Mouse (Mus musculus): ENCODE data around the gene Bpifa2. TPM values are rescaled to one million over a fixed set of nuclear protein-coding genes. Genes with fewer than 3 reads are reported as not detected.
"Not testable (repeated sequence)": the region's sequence is repeated elsewhere in the genome, so short reads cannot be mapped to it uniquely, and the experiment has no call there.

Gene Bpifa2
- polyA plus RNA-seq, 1 experiment from 2014 or later = not detected

- H3K4me2 ChIP-seq (ENCODE audit: low read length) = no peak overlapping the region
- H3K9ac ChIP-seq (ENCODE audit: low read length) = no peak overlapping the region
- no peaks in the 10 kb centered on the region for H3K9me3 ChIP-seq (ENCODE audit: control insufficient read depth, low read length)
- H3K4me1 ChIP-seq (ENCODE audit: control insufficient read depth in 2 of 2, insufficient read depth in 2 of 2, low read length in 2 of 2) = no peaks in the 10 kb centered on the region
- H3K27ac ChIP-seq (replicated peaks in 1 of 2; ENCODE audit: control insufficient read depth in 1 of 2, insufficient read depth in 1 of 2, low read depth in 2 of 2, low read length in 2 of 2) = no peak overlapping the region
- ATAC-seq (ENCODE audit: insufficient number of reproducible peaks, insufficient read depth, low FRiP score, low read depth) = no peak
- no peaks in the 10 kb centered on the region for H3K36me3 ChIP-seq (ENCODE audit: control insufficient read depth, insufficient read depth, low read length)
- no peaks in the 10 kb centered on the region for H3K27me3 ChIP-seq (ENCODE audit: control insufficient read depth, insufficient read depth, low read length)
- H3K4me3 ChIP-seq (ENCODE audit: control insufficient read depth in 1 of 2, insufficient read depth in 1 of 2, low read depth in 1 of 2, low read length in 2 of 2) = no peak overlapping the region
- WGBS = 58% methylated on average over 1 of the region's 1 CpGs
Measured at GRCm38 (mm10) chr2:154004456-154004855, 3.6 kb upstream of the Bpifa2 start.

GRCm38 (mm10) chr2:154005094-154005493, 3.0 kb upstream of the Bpifa2 start:
- WGBS = 45% methylated on average over 1 of the region's 1 CpGs
- no peak overlapping the region for H3K4me3 ChIP-seq (ENCODE audit: control insufficient read depth in 1 of 2, insufficient read depth in 1 of 2, low read depth in 1 of 2, low read length in 2 of 2)
- no peaks in the 10 kb centered on the region for H3K27me3 ChIP-seq (ENCODE audit: control insufficient read depth, insufficient read depth, low read length)
- no peak overlapping the region for H3K27ac ChIP-seq (replicated peaks in 1 of 2; ENCODE audit: control insufficient read depth in 1 of 2, insufficient read depth in 1 of 2, low read depth in 2 of 2, low read length in 2 of 2)
- H3K9ac ChIP-seq (ENCODE audit: low read length) = no peak overlapping the region
- no peaks in the 10 kb centered on the region for H3K36me3 ChIP-seq (ENCODE audit: control insufficient read depth, insufficient read depth, low read length)
- no peak overlapping the region for H3K4me2 ChIP-seq (ENCODE audit: low read length)
- no peak for ATAC-seq (ENCODE audit: insufficient number of reproducible peaks, insufficient read depth, low FRiP score, low read depth)
- no peaks in the 10 kb centered on the region for H3K9me3 ChIP-seq (ENCODE audit: control insufficient read depth, low read length)
- no peaks in the 10 kb centered on the region for H3K4me1 ChIP-seq (ENCODE audit: control insufficient read depth in 2 of 2, insufficient read depth in 2 of 2, low read length in 2 of 2)

GRCm38 (mm10) chr2:154005734-154006133, 2.3 kb upstream of the Bpifa2 start:
- ATAC-seq (ENCODE audit: insufficient number of reproducible peaks, insufficient read depth, low FRiP score, low read depth) = no peak
- H3K9me3 ChIP-seq (ENCODE audit: control insufficient read depth, low read length) = no peaks in the 10 kb centered on the region
- no peaks in the 10 kb centered on the region for H3K36me3 ChIP-seq (ENCODE audit: control insufficient read depth, insufficient read depth, low read length)
- H3K9ac ChIP-seq (ENCODE audit: low read length) = no peak overlapping the region
- 70% methylated on average over 4 of the region's 4 CpGs for WGBS
- no peak overlapping the region for H3K4me2 ChIP-seq (ENCODE audit: low read length)
- H3K27me3 ChIP-seq (ENCODE audit: control insufficient read depth, insufficient read depth, low read length) = no peaks in the 10 kb centered on the region
- no peak overlapping the region for H3K27ac ChIP-seq (replicated peaks in 1 of 2; ENCODE audit: control insufficient read depth in 1 of 2, insufficient read depth in 1 of 2, low read depth in 2 of 2, low read length in 2 of 2)
- no peaks in the 10 kb centered on the region for H3K4me1 ChIP-seq (ENCODE audit: control insufficient read depth in 2 of 2, insufficient read depth in 2 of 2, low read length in 2 of 2)
- no peak overlapping the region for H3K4me3 ChIP-seq (ENCODE audit: control insufficient read depth in 1 of 2, insufficient read depth in 1 of 2, low read depth in 1 of 2, low read length in 2 of 2)

- Histone ChIP-seq H3K9ac (ENCODE audit: low read length) (no peak overlapping the region), H3K36me3 (ENCODE audit: control insufficient read depth, insufficient read depth, low read length) (no peaks in the 10 kb centered on the region), H3K4me2 (ENCODE audit: low read length) (no peak overlapping the region), H3K4me3 (ENCODE audit: control insufficient read depth in 1 of 2, insufficient read depth in 1 of 2, low read depth in 1 of 2, low read length in 2 of 2) (no peak overlapping the region), H3K27ac (replicated peaks in 1 of 2; ENCODE audit: control insufficient read depth in 1 of 2, insufficient read depth in 1 of 2, low read depth in 2 of 2, low read length in 2 of 2) (no peak overlapping the region), H3K9me3 (ENCODE audit: control insufficient read depth, low read length) (no peaks in the 10 kb centered on the region), H3K27me3 (ENCODE audit: control insufficient read depth, insufficient read depth, low read length) (no peaks in the 10 kb centered on the region), H3K4me1 (ENCODE audit: control insufficient read depth in 2 of 2, insufficient read depth in 2 of 2, low read length in 2 of 2) (no peaks in the 10 kb centered on the region)
- no peak for ATAC-seq (ENCODE audit: insufficient number of reproducible peaks, insufficient read depth, low FRiP score, low read depth)
- WGBS = 83% methylated on average over 2 of the region's 2 CpGs
Measured at GRCm38 (mm10) chr2:154006331-154006730, 1.7 kb upstream of the Bpifa2 start.

GRCm38 (mm10) chr2:154007381-154007780, 684 bp upstream of the Bpifa2 start:
- ATAC-seq (ENCODE audit: insufficient number of reproducible peaks, insufficient read depth, low FRiP score, low read depth) = no peak
- WGBS = 58% methylated on average over 1 of the region's 1 CpGs
- Histone ChIP-seq H3K9me3 (ENCODE audit: control insufficient read depth, low read length) (no peaks in the 10 kb centered on the region), H3K27ac (replicated peaks in 1 of 2; ENCODE audit: control insufficient read depth in 1 of 2, insufficient read depth in 1 of 2, low read depth in 2 of 2, low read length in 2 of 2) (no peak overlapping the region), H3K27me3 (ENCODE audit: control insufficient read depth, insufficient read depth, low read length) (no peaks in the 10 kb centered on the region), H3K9ac (ENCODE audit: low read length) (no peak overlapping the region), H3K4me1 (ENCODE audit: control insufficient read depth in 2 of 2, insufficient read depth in 2 of 2, low read length in 2 of 2) (no peaks in the 10 kb centered on the region), H3K4me2 (ENCODE audit: low read length) (no peak overlapping the region), H3K36me3 (ENCODE audit: control insufficient read depth, insufficient read depth, low read length) (no peaks in the 10 kb centered on the region), H3K4me3 (ENCODE audit: control insufficient read depth in 1 of 2, insufficient read depth in 1 of 2, low read depth in 1 of 2, low read length in 2 of 2) (no peak overlapping the region)

- no peak for ATAC-seq (ENCODE audit: insufficient number of reproducible peaks, insufficient read depth, low FRiP score, low read depth)
- no peak overlapping the region for H3K4me3 ChIP-seq (ENCODE audit: control insufficient read depth in 1 of 2, insufficient read depth in 1 of 2, low read depth in 1 of 2, low read length in 2 of 2)
- no peaks in the 10 kb centered on the region for H3K27me3 ChIP-seq (ENCODE audit: control insufficient read depth, insufficient read depth, low read length)
- no peaks in the 10 kb centered on the region for H3K9me3 ChIP-seq (ENCODE audit: control insufficient read depth, low read length)
- WGBS = 83% methylated on average over 1 of the region's 1 CpGs
- H3K4me1 ChIP-seq (ENCODE audit: control insufficient read depth in 2 of 2, insufficient read depth in 2 of 2, low read length in 2 of 2) = no peaks in the 10 kb centered on the region
- no peak overlapping the region for H3K27ac ChIP-seq (replicated peaks in 1 of 2; ENCODE audit: control insufficient read depth in 1 of 2, insufficient read depth in 1 of 2, low read depth in 2 of 2, low read length in 2 of 2)
- H3K36me3 ChIP-seq (ENCODE audit: control insufficient read depth, insufficient read depth, low read length) = no peaks in the 10 kb centered on the region
- H3K9ac ChIP-seq (ENCODE audit: low read length) = no peak overlapping the region
- H3K4me2 ChIP-seq (ENCODE audit: low read length) = no peak overlapping the region
Measured at GRCm38 (mm10) chr2:154017990-154018389, 9.9 kb downstream of the Bpifa2 start.

- not testable (repeated sequence) for H3K9ac ChIP-seq (ENCODE audit: low read length); H3K4me3 ChIP-seq (ENCODE audit: control insufficient read depth in 1 of 2, insufficient read depth in 1 of 2, low read depth in 1 of 2, low read length in 2 of 2); H3K4me2 ChIP-seq (ENCODE audit: low read length); ATAC-seq (ENCODE audit: insufficient number of reproducible peaks, insufficient read depth, low FRiP score, low read depth); H3K27me3 ChIP-seq (ENCODE audit: control insufficient read depth, insufficient read depth, low read length); H3K36me3 ChIP-seq (ENCODE audit: control insufficient read depth, insufficient read depth, low read length); H3K4me1 ChIP-seq (ENCODE audit: control insufficient read depth in 2 of 2, insufficient read depth in 2 of 2, low read length in 2 of 2); H3K9me3 ChIP-seq (ENCODE audit: control insufficient read depth, low read length); H3K27ac ChIP-seq (replicated peaks in 1 of 2; ENCODE audit: control insufficient read depth in 1 of 2, insufficient read depth in 1 of 2, low read depth in 2 of 2, low read length in 2 of 2)
- WGBS = 69% methylated on average over 4 of the region's 4 CpGs
Measured at GRCm38 (mm10) chr2:154024676-154025075, 16.6 kb downstream of the Bpifa2 start.

GRCm38 (mm10) chr2:154038932-154039331, 30.9 kb downstream of the Bpifa2 start:
- Histone ChIP-seq H3K9me3 (ENCODE audit: control insufficient read depth, low read length) (no peaks in the 10 kb centered on the region), H3K27me3 (ENCODE audit: control insufficient read depth, insufficient read depth, low read length) (no peaks in the 10 kb centered on the region), H3K27ac (replicated peaks in 1 of 2; ENCODE audit: control insufficient read depth in 1 of 2, insufficient read depth in 1 of 2, low read depth in 2 of 2, low read length in 2 of 2) (no peak overlapping the region), H3K4me1 (ENCODE audit: control insufficient read depth in 2 of 2, insufficient read depth in 2 of 2, low read length in 2 of 2) (no peaks in the 10 kb centered on the region), H3K4me2 (ENCODE audit: low read length) (no peak overlapping the region), H3K36me3 (ENCODE audit: control insufficient read depth, insufficient read depth, low read length) (no peaks in the 10 kb centered on the region), H3K9ac (ENCODE audit: low read length) (no peak overlapping the region), H3K4me3 (ENCODE audit: control insufficient read depth in 1 of 2, insufficient read depth in 1 of 2, low read depth in 1 of 2, low read length in 2 of 2) (no peak overlapping the region)
- 54% methylated on average over 2 of the region's 2 CpGs for WGBS
- no peak for ATAC-seq (ENCODE audit: insufficient number of reproducible peaks, insufficient read depth, low FRiP score, low read depth)
